Mouse (Mus musculus): ENCODE measurements around the gene Olfr222. TPM values are rescaled to one million over a fixed set of nuclear protein-coding genes. Genes with fewer than 3 reads are reported as not detected.

The Olfr222 gene
- total and polyA plus RNA-seq, 3 experiments: not detected

- peak; percentile 65 for DNase-seq (ENCODE audit: low read depth, low spot score)
- Histone ChIP-seq H3K36me3 (ENCODE audit: control insufficient read depth in 1 of 2, insufficient read depth in 2 of 2, low read length in 2 of 2) (peaks cover 0 to 18% of the 10 kb centered on the region in 2 experiments; a peak in 2 of 4 replicates), H3K4me3 (ENCODE audit: control insufficient read depth in 1 of 2, insufficient read depth in 1 of 2, low read depth in 2 of 2, low read length in 2 of 2) (no peak overlapping the region), H3K27ac (ENCODE audit: control insufficient read depth, low read depth, low read length) (no peak overlapping the region), H3K4me1 (ENCODE audit: control insufficient read depth in 1 of 2, insufficient read depth in 2 of 2, low read length in 2 of 2) (peaks cover 0 to 32% of the 10 kb centered on the region in 2 experiments; a peak in 2 of 4 replicates), H3K79me2 (ENCODE audit: control insufficient read depth, insufficient read depth, low read length, poor library complexity) (no peaks in the 10 kb centered on the region), H3K27me3 (ENCODE audit: control insufficient read depth in 1 of 2, insufficient read depth in 2 of 2, low read length in 2 of 2) (no peaks in the 10 kb centered on the region; a peak in 1 of 4 replicates), H3K9ac (ENCODE audit: control insufficient read depth, low read depth, low read length, poor library complexity, severe bottlenecking) (no peak overlapping the region), H3K9me3 (replicated peaks; ENCODE audit: insufficient read depth, low read length) (no peaks in the 10 kb centered on the region)
- peak; percentile 48; the same call in 1 of the 2 replicates for TF ChIP-seq ETS1 (IDR thresholded peaks at IDR 0.05; ENCODE audit: low read depth, low read length)
- TF ChIP-seq CHD1 (IDR thresholded peaks at IDR 0.05; ENCODE audit: low read depth, low read length): no peak
- no peak for TF ChIP-seq NRF1 (IDR thresholded peaks at IDR 0.05; ENCODE audit: insufficient read depth, low read depth, low read length, poor library complexity, severe bottlenecking)
- TF ChIP-seq GATA1 (IDR thresholded peaks at IDR 0.05; ENCODE audit: low read depth, low read length): peak; percentile 59
- TF ChIP-seq RCOR1 (IDR thresholded peaks at IDR 0.05; ENCODE audit: low read depth, low read length): peak; percentile 53
Observed at GRCm38 (mm10) chr11:59540123-59540522, 35.9 kb downstream of the Olfr222 start.

GRCm38 (mm10) chr11:59538387-59538786 is 37.6 kb downstream of the Olfr222 start:
- Histone ChIP-seq H3K9me3 (replicated peaks; ENCODE audit: insufficient read depth, low read length) (no peaks in the 10 kb centered on the region), H3K27me3 (ENCODE audit: control insufficient read depth in 1 of 2, insufficient read depth in 2 of 2, low read length in 2 of 2) (no peaks in the 10 kb centered on the region; a peak in 1 of 4 replicates), H3K4me1 (ENCODE audit: control insufficient read depth in 1 of 2, insufficient read depth in 2 of 2, low read length in 2 of 2) (peaks cover 0 to 25% of the 10 kb centered on the region in 2 experiments; a peak in 2 of 4 replicates), H3K27ac (ENCODE audit: control insufficient read depth, low read depth, low read length) (peak overlapping the region; percentile 4; the same call in 1 of the 2 replicates), H3K79me2 (ENCODE audit: control insufficient read depth, insufficient read depth, low read length, poor library complexity) (no peaks in the 10 kb centered on the region), H3K36me3 (ENCODE audit: control insufficient read depth in 1 of 2, insufficient read depth in 2 of 2, low read length in 2 of 2) (peaks cover 0 to 13% of the 10 kb centered on the region in 2 experiments; a peak in 2 of 4 replicates), H3K9ac (ENCODE audit: control insufficient read depth, low read depth, low read length, poor library complexity, severe bottlenecking) (peak overlapping the region; percentile 59), H3K4me3 (ENCODE audit: control insufficient read depth in 1 of 2, insufficient read depth in 1 of 2, low read depth in 2 of 2, low read length in 2 of 2) (peak overlapping the region; percentile 62 to 72)
- DNase-seq (ENCODE audit: low read depth, low spot score): peak; percentile 93
- peak; percentile 95 for TF ChIP-seq MYC (IDR thresholded peaks at IDR 0.05; ENCODE audit: low read depth, low read length)
- TF ChIP-seq RCOR1 (IDR thresholded peaks at IDR 0.05; ENCODE audit: low read depth, low read length): peak; percentile 50
- TF ChIP-seq MEF2A (IDR thresholded peaks at IDR 0.05; ENCODE audit: extremely low read depth, insufficient replicate concordance, low read depth, low read length, poor library complexity, severe bottlenecking): no peak
- TF ChIP-seq USF1 (IDR thresholded peaks at IDR 0.05; ENCODE audit: low read depth, low read length): peak; percentile 79
- no peak for TF ChIP-seq USF2 (IDR thresholded peaks at IDR 0.05; ENCODE audit: borderline replicate concordance in 1 of 2, insufficient read depth in 1 of 2, low read depth in 1 of 2, low read length in 2 of 2)
- peak; percentile 92 for TF ChIP-seq SIN3A (IDR thresholded peaks at IDR 0.05; ENCODE audit: low read length)
- TF ChIP-seq HCFC1 (IDR thresholded peaks at IDR 0.05; ENCODE audit: low read depth, low read length): peak; percentile 59; the same call in 1 of the 2 replicates
- peak; percentile 93 for TF ChIP-seq MAX (IDR thresholded peaks at IDR 0.05; ENCODE audit: low read length)
- 0 out of 2 replicates have a peak, but pooled peaks have one; percentile 58 for TF ChIP-seq BHLHE40 (IDR thresholded peaks at IDR 0.05; ENCODE audit: borderline replicate concordance, low read depth, low read length)
- TF ChIP-seq CTCF (IDR thresholded peaks at IDR 0.05 in 2 of 3, conservative IDR thresholded peaks at IDR 0.05 in 1 of 3; ENCODE audit: control insufficient read depth in 1 of 3, insufficient read depth in 1 of 3, low read depth in 2 of 3, low read length in 3 of 3, poor library complexity in 1 of 3, severe bottlenecking in 1 of 3): peak; percentile 68 to 91 (median 87)
- peak; percentile 68 for TF ChIP-seq CHD2 (IDR thresholded peaks at IDR 0.05; ENCODE audit: low read length)
- no peak for TF ChIP-seq ZMIZ1 (IDR thresholded peaks at IDR 0.05; ENCODE audit: low read depth, low read length)
- TF ChIP-seq POLR2A (IDR thresholded peaks at IDR 0.05; ENCODE audit: control insufficient read depth in 1 of 2, insufficient read depth in 1 of 2, low read depth in 1 of 2, low read length in 2 of 2, poor library complexity in 1 of 2): peak in 1 of 2 experiments; percentile 22; a peak in 1 of 4 replicates
- peak; percentile 86; the same call in 1 of the 2 replicates for TF ChIP-seq MAZ (IDR thresholded peaks at IDR 0.05; ENCODE audit: low read depth, low read length)
- TF ChIP-seq MXI1 (IDR thresholded peaks at IDR 0.05; ENCODE audit: low read depth, low read length): peak; percentile 98

All from MEL (cell line).